Mouse (Mus musculus) right cerebral cortex, postnatal 4 days (tissue): ENCODE data around the gene Mcrip2.

Experiments used
- DNase-seq: peaks from one replicate; pipeline ENCODE4 v3.0.0-alpha.2; 2022

Gene Mcrip2

DNA sequence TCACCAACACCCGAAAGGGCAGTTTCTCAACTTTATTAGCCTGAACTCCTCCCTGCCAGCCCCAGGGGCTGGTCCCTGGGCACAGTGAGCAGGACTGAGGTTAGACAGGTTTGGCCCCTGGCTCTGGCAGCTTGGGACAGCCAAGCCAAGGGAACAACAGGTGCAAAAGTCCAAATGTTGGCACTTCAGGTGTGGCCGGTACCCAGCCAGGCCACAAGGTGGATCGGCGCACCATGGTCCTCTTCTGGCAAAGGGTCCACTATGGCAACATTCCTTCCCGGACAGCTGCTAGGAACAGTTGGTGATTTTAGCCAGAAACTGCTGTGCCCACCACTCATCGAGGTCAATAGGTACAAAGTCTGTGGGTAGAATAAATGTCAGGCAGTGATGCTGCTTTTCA lies 4.9 kb downstream of the Mcrip2 start:
- DNase-seq = no peak

DNA sequence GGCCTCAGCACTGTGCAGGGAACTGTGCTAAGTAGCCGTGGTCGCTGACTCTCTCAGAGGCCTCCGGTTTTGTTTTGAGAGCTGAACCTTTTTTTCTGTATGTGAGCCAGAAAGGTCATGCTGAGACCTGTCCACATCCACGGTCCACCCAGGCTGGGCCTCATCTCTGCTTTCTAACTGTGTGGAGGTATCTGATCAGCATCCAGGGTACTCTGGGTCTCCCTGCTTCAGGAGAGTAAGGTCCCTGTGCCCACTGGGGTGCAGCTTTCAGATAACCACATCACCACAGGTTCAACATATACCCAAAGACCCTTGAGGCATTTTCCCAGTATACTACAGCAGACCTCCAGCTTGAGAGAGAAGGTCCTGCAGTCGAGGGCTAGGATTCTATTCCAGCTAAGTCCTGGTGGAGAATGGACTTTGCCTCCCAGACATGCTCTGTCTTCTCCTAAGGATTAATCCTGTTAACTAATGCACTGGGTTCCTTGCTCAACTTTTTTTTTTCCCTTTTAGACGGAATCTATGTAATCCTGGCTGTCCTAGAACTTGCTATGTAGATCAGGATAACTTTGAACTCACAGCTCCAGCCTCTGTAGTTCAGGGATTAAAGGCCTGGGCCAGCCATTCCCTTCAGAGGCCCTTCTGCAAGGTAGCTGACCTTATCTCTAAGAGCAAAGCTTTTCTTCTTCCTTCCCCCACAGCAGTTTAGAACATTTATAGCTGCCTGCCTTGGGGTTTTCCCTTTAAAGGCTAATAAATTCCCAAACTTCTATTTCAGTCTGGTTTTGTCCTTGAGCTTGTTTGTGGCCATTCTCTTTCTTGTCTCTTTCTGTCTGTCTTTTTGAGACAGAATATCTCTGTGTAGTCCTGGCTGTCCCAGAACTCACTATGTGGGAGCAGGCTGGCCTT lies 6.6 kb downstream of the Mcrip2 start:
- no peak for DNase-seq

DNA sequence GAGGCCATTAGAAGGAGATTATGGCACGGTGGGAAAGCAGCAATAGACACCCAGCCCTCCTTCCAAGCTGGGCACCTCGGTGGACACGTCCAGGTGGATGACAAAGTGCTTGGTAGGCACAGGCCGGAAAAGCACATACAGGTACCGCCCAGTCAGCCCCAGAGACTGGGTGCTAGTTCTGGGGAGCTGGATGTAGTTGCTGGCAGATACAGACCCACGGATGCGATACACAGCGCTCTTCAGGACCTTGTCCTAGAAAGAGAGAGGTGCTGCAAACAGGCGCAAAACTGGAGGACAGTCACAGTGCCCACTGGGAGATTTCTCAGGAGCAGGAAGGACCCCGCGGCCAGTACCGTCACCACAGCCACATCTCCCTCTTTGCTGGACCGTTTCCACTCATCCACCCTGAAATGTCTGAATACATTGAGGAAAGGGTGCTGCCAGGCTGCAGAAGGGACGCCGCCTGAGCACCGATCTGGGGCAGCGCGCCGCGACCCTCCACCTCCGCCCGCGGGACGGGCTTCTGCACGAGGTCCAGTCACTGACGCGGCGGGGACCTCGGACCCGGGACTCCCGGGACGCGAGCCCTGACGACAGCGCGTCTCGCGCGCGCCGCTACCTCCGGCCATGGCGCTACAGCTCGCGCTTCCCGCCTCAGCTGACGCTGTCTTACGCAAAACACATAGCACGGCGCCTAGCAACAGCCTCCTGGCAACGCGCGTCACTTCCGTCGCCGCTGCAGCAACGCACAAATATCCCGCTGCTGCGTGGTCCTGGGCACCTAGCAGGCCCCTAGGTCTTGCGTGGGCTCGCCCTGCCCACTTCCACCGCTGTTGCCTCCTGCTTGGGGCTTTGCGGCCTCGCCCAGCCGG lies 7.5 kb downstream of the Mcrip2 start, which contains the start of gene Wdr90:
Wdr90 (minus strand) TSS at position 670 of the 872 bp plus-strand sequence.
- DNase-seq = peak; percentile 87

DNA sequence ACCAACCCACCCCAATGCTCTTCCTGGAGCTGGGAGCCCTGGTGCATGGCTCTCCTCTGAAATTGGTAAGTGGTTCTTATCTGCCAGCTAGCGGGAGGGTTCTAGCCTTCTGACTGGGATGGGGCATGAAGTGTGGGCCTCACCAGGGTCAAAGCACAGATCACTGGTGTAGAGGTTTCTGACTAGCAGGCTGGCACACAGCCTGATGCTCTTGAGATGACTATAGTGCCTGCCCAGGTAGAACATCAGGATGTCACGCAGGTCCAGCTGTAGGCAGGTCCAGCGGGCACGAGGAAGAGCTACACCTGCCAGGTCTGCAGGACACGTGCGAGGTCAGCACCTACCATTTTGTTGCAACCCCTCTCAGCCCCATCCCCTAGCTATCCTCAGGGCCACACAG lies 8.3 kb downstream of the Mcrip2 start:
- no peak for DNase-seq

DNA sequence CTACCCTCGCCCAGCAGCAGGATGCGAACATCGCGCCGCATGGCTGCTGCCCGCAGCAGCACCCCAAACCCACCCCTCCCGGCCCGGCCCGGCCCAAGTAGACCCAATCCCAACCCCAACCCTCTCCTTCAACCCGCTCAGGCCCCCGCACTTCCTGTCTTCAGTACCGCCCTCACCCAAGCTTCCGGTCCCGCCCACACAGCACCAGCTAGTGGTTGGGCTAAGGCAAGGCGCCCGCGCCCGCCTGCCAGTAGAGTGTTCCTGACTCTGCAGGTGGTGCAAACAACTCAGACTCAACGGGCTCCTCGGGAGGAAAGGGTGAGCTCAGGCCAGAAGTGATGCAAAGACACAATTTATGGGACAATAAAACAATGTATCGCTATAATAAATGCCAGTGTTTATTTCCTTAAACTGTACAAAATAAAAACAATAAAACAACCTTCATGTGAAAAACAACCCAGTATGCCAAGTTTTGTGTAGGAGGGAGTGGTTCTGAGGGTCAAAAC lies 24.1 kb downstream of the Mcrip2 start, which contains the start of gene Rhot2:
Rhot2 (minus strand) TSS at position 456 of the 506 bp plus-strand sequence.
- peak; percentile 91 for DNase-seq

DNA sequence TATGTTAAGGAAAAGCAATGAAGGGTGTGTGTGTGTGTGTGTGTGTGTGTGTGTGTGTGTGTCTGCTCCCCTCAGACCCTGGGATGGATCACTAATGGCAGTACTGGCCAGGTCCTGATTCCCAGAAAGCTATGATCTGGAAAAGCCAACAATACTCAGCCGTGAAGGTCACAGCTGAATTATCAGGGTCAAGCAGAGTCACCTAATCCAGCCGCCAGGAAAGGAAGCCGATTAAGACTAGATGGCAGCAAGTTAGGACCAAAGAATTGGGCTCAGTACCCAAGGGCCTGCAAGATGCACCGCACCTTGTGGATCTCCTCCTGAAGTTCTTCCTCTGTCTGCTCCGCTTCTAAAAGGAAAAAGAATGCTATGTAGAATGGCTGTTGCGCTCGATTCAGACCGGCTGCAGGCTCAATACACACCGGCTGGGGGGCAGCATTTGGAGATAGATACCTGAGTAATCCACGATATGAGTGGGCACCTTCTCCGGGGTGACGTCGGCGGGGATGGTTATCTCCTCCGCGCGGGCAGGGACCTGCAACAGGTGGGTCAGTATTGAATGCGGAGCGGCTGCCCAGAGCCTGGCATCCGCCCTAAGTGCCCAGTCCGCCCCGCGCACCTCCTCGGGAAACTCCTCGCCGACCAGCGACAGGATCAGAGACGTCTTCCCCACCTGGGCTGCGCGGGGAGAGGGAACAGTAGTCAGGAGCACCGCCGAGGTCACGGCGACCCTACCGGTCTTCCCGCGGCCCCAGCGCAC lies 24.7 kb downstream of the Mcrip2 start:
- no peak for DNase-seq

DNA sequence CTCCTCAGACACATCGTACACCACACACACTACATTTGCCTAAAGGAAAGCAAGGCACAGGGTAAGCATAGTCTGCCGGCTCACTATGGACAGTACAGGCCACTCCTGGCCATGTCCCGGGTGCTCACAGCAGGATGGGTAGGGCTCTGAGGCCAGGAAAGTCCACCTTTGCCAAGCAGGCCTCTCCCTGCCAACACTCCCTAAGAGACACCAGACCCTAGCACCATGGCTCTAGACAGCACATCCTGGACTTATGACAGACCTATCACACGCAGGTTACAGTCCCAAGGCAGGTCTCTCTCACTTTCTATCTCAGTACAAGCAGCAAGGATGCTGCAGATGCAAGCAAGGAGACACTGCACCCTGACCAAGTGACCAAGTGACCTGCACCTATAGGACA lies 25.4 kb downstream of the Mcrip2 start:
- no peak for DNase-seq

DNA sequence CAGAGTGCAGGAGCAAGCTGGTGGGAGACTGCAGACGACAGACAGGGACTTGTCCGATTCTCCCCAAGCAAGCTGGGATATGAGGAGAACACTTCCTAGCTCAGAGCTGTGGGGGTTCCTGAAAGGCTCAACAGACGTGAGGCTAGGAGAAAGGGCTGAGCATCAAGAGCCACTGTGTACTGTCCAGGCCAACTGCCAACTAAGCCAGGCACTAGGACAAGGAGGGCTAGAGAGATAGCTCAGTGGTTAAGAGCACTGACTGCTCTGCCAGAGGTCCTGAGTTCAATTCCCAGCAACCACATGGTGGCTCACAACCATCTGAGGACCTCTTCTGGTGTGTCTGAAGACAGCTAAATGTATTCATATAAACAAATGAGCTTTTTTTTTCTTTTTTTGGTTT lies 26.1 kb downstream of the Mcrip2 start:
- no peak for DNase-seq

DNA sequence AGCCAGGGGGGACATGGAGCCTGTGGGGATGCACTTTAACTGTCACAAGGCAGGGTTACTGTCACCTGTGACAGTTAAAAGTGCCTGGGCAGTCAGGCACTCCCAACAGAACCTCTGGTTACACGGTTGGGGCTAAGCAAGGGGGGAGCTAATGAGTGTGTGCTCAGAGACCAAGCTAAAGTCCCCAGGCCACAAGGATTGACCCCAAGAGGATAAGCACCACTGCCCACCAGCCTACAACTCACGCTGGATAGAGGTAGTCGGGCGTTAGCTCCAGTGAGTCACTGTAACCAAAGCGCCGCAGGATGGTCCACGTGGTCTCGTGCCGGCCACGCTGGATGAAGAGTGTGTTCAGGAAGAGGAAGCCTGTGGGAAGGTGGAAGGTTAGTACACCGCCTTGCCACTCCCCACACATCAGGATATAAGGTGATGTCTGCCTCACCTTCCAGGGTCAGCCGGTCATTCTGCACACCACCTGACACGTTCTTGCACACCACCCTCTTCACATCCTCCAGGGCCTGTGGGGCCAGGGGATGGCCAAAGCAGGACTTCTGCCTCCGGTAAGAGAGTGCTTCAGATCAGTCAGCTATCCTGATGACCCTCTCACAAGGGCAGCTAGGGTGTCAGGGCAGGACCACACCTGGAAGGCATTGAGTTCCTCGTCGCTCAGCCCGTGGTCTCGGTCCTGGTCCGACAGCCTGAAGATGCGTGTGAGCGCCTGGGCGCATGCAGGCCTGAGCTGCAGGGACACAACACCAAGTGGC lies 27.3 kb downstream of the Mcrip2 start, which contains the start of gene Gm20683:
Gm20683 (minus strand) TSS at position 647 of the 764 bp plus-strand sequence.
- no peak for DNase-seq

DNA sequence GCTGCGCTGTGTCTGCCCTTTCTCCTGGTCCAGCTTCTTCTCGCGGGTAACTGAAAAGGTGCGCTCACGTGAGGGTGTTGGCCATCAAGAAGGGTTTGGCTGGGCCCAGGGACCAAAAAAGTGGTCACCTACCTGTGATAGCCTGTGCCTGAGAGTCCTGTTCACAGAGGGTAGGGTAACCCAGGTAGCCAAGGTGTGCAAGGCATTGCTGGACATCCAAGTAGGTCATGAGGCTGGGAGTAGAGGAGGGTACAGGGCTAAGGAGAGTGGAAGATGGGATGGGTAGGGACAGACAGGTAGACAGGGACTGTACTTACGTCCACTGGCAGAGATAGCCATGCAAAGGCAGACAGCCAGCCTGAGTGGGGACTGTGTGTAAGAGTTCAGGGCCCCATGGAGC lies 28.0 kb downstream of the Mcrip2 start:
- no peak for DNase-seq

DNA sequence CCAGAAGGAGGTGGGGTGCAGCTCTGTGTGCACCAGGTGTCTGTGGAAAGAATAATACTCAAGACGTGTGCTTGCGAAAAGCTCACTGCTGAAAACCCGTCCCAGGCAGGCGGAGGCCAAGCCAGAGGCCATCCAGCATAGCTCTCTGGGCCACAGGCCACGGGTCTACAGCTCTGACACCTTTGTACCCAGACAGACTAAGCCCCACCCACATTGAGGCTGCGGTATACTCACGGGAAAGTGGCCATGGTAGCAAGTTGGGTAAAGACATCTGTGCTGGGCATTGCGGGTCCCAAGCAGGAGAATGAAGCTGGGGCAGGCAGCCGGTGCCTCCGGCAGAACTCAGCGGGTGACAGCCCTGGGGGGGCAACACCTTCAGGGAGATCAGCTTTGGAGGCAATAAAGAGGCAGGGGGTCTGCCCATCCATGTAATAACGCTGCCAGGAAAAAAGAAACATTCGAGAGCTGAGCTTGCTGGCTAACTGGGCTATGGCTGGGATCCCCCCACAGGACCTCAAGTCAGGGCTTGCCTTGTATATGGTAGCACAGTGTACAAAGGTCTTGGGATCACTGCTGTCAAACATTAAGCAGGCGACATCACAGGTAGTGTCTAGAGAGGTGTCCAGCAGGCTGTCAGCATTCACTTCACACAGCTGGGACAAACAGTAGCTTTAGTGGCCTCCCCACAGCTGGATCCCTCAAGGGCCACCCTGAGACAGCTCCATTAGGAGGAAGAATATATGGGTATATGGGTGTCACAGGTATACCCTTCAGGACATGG lies 28.9 kb downstream of the Mcrip2 start:
- no peak for DNase-seq

DNA sequence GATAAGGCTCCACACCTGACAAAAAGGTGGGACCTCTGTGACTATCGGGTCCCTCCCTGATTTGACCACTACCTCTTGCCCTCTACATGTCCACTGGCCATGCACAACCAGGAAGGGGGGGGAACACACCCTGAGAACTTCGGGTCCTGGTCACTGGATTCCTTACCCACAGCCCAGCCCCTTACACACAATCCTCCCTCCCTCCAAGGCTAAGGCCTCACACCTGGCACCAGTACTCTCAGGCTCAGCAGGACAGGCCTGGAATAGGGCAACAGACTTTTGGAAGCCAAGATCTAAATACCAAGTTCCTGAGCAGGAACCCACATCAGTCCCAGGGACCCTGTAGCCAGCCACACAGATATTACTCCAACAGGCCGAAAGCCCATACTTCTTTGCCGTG lies 29.7 kb downstream of the Mcrip2 start:
- DNase-seq = no peak

DNA sequence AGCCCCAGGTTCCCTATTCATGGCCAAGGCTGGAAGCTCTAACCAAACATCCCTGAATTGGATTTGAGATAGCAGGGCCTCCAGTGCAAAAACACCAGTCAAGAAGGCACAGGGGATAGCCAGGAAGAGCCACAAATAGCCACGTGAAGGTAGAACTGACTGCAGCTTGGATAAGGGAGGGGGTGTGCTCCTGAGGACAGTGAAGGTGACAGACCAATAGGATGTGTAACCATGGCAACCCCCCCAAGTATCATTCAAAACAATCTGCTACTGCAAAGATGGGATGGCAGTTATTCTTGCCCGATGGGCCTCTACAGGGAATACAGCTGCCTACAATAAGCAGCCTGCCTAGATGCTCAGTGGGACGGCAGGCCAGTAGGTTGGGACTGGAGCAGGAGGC lies 31.0 kb downstream of the Mcrip2 start:
- no peak for DNase-seq

DNA sequence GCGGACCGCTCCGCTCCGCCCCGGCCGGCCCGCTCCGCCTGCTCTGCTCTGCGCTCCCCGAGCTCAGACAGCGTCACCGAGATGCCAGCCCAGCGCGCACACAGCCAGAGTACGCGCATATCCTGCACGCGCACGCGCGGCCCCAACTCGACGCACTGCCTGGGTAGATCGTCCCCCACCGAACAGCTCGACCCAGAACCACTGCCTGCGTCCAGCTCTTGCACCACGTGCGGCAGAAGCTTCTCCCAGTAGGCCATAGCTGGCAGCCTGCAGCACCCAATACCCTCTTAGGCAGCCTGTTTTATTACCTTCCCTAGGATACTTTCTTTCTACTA lies 31.5 kb downstream of the Mcrip2 start, which contains the start of gene Rhbdl1:
Rhbdl1 (minus strand) TSS at position 220 of the 335 bp plus-strand sequence.
- DNase-seq = peak; percentile 89

DNA sequence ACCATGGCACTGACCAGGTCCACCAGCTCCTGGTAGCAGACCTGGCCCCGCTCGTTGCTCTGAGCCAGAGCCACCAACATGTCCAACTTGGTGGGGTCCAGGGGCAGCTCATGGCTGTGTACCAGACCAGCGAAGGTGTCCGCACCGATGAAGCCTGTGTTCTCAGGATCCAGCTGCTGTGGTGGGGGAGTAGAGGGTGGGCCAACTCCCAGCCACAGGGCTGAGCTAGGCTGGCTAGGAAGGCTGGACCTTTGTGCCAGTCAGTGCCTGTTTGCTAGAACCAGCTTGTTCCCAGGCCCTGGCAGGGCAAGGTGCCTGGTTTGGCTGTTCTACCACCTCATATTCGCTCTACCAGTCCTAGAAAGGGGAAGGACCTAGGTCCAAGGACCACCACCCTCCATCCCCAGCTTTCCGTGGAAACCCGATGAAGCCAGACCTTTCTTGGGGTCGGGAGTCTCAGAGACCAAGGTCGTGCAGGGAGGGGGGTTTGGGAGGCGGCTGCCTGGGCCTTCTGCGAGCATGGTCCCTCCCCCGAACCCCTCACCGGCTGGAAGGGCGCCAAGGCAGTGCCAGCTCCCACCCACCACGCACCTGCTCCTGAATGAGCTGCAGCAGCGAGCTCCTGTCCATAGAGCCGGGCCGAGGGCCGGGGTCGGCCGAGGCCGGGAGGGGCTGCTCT lies 32.0 kb downstream of the Mcrip2 start:
- DNase-seq = no peak

DNA sequence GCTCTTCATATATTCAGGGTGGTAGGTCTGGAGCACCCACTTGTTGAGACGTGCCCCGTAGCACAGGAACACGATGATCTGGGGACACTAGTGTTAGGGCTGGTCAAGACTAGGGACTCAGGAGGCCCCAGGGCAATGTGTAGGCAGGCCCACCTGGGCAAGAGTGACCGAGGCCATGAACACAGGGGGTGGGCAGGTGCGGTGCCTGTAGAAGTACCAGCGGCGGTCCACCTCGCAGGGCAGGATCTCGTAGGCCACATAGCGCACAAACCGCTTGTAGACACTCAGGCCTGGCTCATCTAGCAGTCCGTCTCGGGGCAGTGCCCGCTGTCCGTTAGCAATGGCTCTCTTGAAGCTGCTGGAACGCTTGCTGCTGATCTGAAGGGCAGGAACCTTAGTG lies 32.7 kb downstream of the Mcrip2 start:
- no peak for DNase-seq

DNA sequence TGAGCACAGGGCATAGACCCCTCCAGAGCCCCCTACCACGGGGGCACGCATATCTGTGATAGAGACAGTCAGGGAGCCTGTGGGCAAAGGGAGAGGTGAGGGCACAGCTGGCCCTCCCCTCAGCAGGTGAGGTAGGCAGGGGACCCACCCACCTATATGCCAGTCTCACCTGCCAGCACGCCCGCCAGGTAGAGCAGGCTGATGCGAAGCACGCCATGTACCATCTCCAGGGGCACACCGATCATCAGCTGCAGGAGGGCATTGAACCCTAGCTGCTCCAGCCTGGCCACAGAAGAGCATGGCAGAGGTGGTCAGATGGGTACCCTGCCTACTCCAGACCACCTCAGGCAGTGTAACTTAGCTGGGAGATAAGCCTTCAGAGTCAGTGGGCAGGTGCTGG lies 33.3 kb downstream of the Mcrip2 start:
- DNase-seq = no peak

DNA sequence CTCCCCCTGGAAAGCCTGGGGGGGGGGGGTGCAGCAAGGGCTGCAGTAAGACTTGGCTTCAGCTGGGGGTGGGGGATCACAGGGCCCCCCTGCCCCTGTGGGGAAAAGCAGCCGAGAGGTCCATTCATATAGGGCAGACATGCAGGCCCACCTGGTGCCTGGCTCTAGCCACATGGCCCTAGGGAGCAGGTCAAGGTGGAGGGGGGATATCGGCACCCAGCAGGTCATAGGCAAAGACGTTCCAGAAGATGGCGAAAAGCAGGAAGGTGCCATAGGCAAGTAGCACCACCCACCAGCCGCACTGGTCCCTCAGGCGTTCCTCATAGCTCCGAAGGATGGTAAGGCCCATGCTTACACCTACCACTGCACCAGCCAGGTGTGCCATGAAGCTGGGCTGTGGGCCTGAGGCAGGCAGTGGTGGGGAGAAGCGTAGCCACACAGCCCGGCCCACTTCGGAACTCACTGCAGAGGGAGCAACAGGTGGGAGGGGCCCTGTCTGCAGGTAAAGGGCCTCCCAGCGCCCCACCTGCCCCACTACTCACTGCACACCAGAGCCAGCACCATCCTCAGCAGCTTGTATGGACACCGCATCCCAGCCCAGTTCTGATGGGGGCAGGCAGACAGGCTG lies 33.9 kb downstream of the Mcrip2 start:
- DNase-seq = no peak

DNA sequence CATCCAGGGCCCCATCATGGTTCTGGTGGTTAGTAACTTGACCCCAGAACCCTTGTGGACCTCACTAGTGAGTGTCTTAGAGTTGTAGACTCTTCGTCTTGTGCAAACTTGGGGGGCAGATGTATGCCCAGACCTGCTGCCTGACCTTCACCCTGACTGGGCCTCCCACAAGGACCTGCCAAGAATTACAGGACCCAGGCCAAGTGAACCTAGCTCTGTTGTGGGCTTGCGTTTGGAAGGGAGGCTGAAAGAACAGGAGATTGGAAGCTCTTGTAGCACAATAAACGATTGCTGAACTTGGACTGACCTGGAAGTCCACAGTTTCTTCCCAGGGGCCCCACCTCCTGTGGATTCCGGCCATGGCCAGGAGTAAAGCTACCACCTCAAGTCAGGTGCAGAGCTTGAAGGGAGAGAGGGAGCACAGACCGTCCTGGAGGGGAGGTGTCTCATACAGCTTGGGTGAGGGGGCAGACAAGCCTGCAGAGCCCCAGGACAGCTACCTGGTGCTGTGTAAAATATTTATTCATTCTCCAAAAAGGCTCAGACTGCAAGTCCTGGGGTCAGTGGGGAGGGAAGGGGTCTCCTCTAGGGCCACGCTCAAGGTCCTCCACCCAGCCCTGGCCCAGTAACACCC lies 34.5 kb downstream of the Mcrip2 start:
- DNase-seq = no peak

DNA sequence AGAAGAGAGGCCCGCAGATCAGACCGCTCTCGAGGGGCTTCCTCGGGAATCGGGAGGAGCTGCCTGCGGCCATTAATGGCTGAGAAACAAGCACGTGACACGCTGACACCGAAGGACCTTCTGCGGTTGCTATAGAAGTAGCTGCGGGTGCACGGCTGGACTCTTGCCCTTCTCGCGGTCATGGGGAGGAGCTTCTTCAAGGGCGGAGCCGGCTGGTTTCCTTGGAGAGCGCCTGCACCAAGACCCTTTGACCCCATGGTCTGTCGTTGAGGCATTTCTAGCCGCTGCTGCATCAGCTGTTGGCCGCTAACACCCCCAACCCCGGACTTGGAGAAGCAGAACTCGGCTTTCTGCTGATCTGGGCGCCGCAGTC lies 35.3 kb downstream of the Mcrip2 start, which contains the start of gene Stub1:
Stub1 (minus strand) TSS at position 114 of the 373 bp plus-strand sequence.
- DNase-seq = peak; percentile 78
